Mouse (Mus musculus): ENCODE measurements around the gene Mchr1.

Mchr1 gene

DNA sequence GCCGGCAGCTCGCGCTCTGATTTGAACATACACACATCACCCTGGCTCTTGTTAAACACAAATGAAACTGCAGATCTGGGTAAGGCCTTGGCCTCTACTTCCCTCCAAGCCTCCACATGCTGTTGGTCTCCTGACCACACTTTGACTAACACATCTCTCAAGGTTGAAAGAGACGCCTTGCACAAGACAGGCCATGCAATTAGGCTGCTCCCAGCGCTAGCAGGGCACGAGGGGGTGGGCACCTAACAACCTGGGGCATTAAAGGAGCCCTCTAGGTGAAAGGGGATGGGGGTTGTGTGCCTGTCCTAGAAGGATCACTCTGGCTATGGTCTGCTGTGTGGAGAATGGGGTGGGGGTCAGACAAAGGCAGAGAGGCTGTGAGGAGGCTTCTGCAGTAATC is 43.4 kb downstream of the Mchr1 start:
- DNase-seq = no peak

DNA sequence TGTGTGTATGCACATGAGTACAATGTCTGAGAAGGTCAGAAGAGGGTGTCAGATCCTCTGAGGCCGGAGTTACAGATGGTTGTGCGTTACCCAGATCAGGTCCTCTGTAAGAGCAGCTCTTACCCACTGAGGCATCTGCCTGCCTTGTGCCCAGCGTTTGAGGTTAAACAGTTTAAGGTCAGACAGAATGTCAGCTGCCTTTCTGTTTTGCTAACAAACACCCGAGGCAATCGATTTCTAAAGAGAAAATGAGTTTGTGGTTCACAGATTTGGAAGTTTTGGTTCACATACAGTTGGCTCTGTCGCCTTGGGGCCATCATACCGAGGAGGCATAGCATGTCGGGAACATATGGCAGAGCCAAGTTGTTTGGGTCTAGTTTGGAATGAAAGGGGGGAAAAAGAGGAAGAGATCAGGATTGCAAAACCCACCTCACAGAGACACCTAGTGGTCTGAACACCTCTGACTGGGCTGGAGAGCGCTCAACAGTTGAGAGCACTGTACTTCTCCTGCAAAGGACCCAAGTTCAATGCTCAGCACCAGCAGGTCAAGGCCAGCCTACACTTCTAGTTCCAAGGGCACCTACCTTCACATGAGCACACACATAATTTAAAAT is 48.9 kb downstream of the Mchr1 start:
- DNase-seq = no peak
